Mouse (Mus musculus): ENCODE data around the gene Donson. TPM values are rescaled to one million over a fixed set of nuclear protein-coding genes. Genes with fewer than 3 reads are reported as not detected.

Donson gene
- polyA plus RNA-seq, 1 experiment, result 12.2 TPM

DNA sequence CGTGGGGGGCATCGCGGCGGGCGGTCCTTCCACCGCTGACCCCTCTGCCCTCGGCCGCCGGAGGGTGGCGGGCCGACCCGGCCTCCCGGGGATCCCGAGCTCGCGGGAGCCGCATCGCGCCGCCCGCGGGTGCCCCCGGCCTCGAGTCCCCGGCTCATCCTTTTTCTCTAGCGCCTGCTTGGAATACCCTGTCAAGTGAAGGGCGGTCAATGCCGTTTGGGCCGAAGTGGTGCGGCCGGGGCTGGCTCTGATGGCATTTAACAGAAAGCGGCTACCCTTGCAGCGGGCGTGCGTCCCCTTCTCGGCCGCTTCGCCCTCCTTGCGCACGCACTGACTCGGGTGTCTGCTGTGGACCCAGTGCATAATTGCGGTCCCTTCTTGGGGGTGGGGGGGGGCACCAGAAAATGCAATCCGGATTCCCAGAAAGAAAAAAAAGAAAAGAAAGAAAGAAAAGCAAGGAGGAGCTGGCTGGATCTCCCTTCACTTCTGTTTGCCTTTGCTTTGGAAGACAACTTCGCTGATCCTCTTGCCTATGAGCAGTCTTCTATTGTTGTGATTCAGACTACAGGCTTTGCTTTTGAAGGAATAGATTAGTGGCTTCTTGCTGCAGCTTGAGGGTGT, 41.4 kb upstream of the Donson start:
- peaks cover 45% of the 10 kb centered on the region for H3K79me3 ChIP-seq (ENCODE audit: low read depth)
- peaks cover 89% of the 10 kb centered on the region for H3K79me2 ChIP-seq (ENCODE audit: control insufficient read depth, insufficient read depth)
- no peaks in the 10 kb centered on the region for H3K36me3 ChIP-seq (ENCODE audit: control insufficient read depth, insufficient read depth)
- peak overlapping the region; percentile 62 for H3ac ChIP-seq (ENCODE audit: control insufficient read depth, insufficient read length, low read depth)
- no peaks in the 10 kb centered on the region for H3K27me3 ChIP-seq (ENCODE audit: control insufficient read depth, insufficient read depth, insufficient read length)
- no peak for TF ChIP-seq MYOD1 (IDR thresholded peaks at IDR 0.05; ENCODE audit: control insufficient read depth, insufficient read length, low read depth)
- TF ChIP-seq USF1 (IDR thresholded peaks at IDR 0.05; ENCODE audit: low read depth), result no peak
- TF ChIP-seq MYOG (IDR thresholded peaks at IDR 0.05; ENCODE audit: control insufficient read depth, extremely low read depth, insufficient read length), result no peak
- TF ChIP-seq FOSL1 (IDR thresholded peaks at IDR 0.05; ENCODE audit: insufficient read depth, low read length, poor library complexity, severe bottlenecking), result no peak
- no peak for TF ChIP-seq CTCF (IDR thresholded peaks at IDR 0.05; ENCODE audit: control insufficient read depth, insufficient read depth, insufficient read length)
- TF ChIP-seq MAX (IDR thresholded peaks at IDR 0.05), result no peak
- no peak for TF ChIP-seq CEBPB (IDR thresholded peaks at IDR 0.05; ENCODE audit: low read depth)
- H3K4me3 ChIP-seq (ENCODE audit: insufficient read depth, poor library complexity, severe bottlenecking), result peak overlapping the region; percentile 56

DNA sequence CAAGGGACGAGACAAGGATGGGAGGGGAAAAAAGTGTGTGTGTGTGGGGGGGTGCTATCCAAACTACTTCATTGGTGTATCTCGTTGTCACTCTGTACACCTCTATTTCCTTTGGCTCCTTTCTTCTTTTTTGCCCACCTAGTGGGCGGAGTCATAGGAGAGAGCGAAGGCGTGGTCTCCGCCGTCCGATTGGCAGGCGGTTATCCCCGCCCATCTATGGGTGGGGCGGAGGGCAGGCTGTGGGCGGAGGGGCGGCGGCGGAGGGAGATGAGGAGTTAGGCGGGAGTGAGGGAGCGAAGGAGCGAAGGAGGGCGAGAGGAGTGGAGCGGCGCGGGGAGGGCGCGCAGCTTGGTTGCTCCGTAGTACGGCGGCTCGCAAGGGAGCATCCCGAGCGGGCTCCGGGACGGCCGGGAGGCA, 40.5 kb upstream of the Donson start, which contains the start of gene Itsn1:
Gene Itsn1, plus strand, starts transcription at position 216 of the 417 bp plus-strand sequence.
- Histone ChIP-seq H3K36me3 (ENCODE audit: control insufficient read depth, insufficient read depth) (no peaks in the 10 kb centered on the region), H3K27me3 (ENCODE audit: control insufficient read depth, insufficient read depth, insufficient read length) (no peaks in the 10 kb centered on the region), H3K79me2 (ENCODE audit: control insufficient read depth, insufficient read depth) (peaks cover 89% of the 10 kb centered on the region), H3ac (ENCODE audit: control insufficient read depth, insufficient read length, low read depth) (peak within 1 kb of the TSS; percentile 75), H3K4me3 (ENCODE audit: insufficient read depth, poor library complexity, severe bottlenecking) (peak within 1 kb of the TSS; percentile 56), H3K79me3 (ENCODE audit: low read depth) (peaks cover 40% of the 10 kb centered on the region)
- TF ChIP-seq FOSL1 (IDR thresholded peaks at IDR 0.05; ENCODE audit: insufficient read depth, low read length, poor library complexity, severe bottlenecking), result no peak
- no peak for TF ChIP-seq CEBPB (IDR thresholded peaks at IDR 0.05; ENCODE audit: low read depth)
- no peak for TF ChIP-seq MYOD1 (IDR thresholded peaks at IDR 0.05; ENCODE audit: control insufficient read depth, insufficient read length, low read depth)
- TF ChIP-seq USF1 (IDR thresholded peaks at IDR 0.05; ENCODE audit: low read depth), result no peak
- TF ChIP-seq CTCF (IDR thresholded peaks at IDR 0.05; ENCODE audit: control insufficient read depth, insufficient read depth, insufficient read length), result no peak
- TF ChIP-seq MAX (IDR thresholded peaks at IDR 0.05), result no peak
- no peak for TF ChIP-seq MYOG (IDR thresholded peaks at IDR 0.05; ENCODE audit: control insufficient read depth, extremely low read depth, insufficient read length)

GRCm38 (mm10) chr16:91728123-91729065, 39.8 kb upstream of the Donson start, which contains the start of gene Cryzl1:
Cryzl1 (minus strand) TSS chr16:91728975.
- no peaks in the 10 kb centered on the region for H3K27me3 ChIP-seq (ENCODE audit: control insufficient read depth, insufficient read depth, insufficient read length)
- H3K79me2 ChIP-seq (ENCODE audit: control insufficient read depth, insufficient read depth), result peaks cover 82% of the 10 kb centered on the region
- H3K4me3 ChIP-seq (ENCODE audit: insufficient read depth, poor library complexity, severe bottlenecking), result peak within 1 kb of the TSS; percentile 56
- no peak for TF ChIP-seq CTCF (IDR thresholded peaks at IDR 0.05; ENCODE audit: control insufficient read depth, insufficient read depth, insufficient read length)
- TF ChIP-seq MYOG (IDR thresholded peaks at IDR 0.05; ENCODE audit: control insufficient read depth, extremely low read depth, insufficient read length), result no peak
- TF ChIP-seq MAX (IDR thresholded peaks at IDR 0.05), result no peak
- TF ChIP-seq FOSL1 (IDR thresholded peaks at IDR 0.05; ENCODE audit: insufficient read depth, low read length, poor library complexity, severe bottlenecking), result no peak
- TF ChIP-seq CEBPB (IDR thresholded peaks at IDR 0.05; ENCODE audit: low read depth), result no peak
- no peak for TF ChIP-seq MYOD1 (IDR thresholded peaks at IDR 0.05; ENCODE audit: control insufficient read depth, insufficient read length, low read depth)
- TF ChIP-seq USF1 (IDR thresholded peaks at IDR 0.05; ENCODE audit: low read depth), result no peak
- H3K79me3 ChIP-seq (ENCODE audit: low read depth), result peaks cover 35% of the 10 kb centered on the region
- peak within 1 kb of the TSS; percentile 75 for H3ac ChIP-seq (ENCODE audit: control insufficient read depth, insufficient read length, low read depth)
- H3K36me3 ChIP-seq (ENCODE audit: control insufficient read depth, insufficient read depth), result no peaks in the 10 kb centered on the region

- no peak overlapping the region for H3ac ChIP-seq (ENCODE audit: control insufficient read depth, insufficient read length, low read depth)
- peaks cover 27% of the 10 kb centered on the region for H3K79me3 ChIP-seq (ENCODE audit: low read depth)
- no peaks in the 10 kb centered on the region for H3K36me3 ChIP-seq (ENCODE audit: control insufficient read depth, insufficient read depth)
- H3K4me3 ChIP-seq (ENCODE audit: insufficient read depth, poor library complexity, severe bottlenecking), result peak overlapping the region; percentile 56
- TF ChIP-seq CEBPB (IDR thresholded peaks at IDR 0.05; ENCODE audit: low read depth), result peak; percentile 30
- no peak for TF ChIP-seq MAX (IDR thresholded peaks at IDR 0.05)
- no peak for TF ChIP-seq MYOG (IDR thresholded peaks at IDR 0.05; ENCODE audit: control insufficient read depth, extremely low read depth, insufficient read length)
- no peak for TF ChIP-seq FOSL1 (IDR thresholded peaks at IDR 0.05; ENCODE audit: insufficient read depth, low read length, poor library complexity, severe bottlenecking)
- TF ChIP-seq USF1 (IDR thresholded peaks at IDR 0.05; ENCODE audit: low read depth), result no peak
- peaks cover 73% of the 10 kb centered on the region for H3K79me2 ChIP-seq (ENCODE audit: control insufficient read depth, insufficient read depth)
- H3K27me3 ChIP-seq (ENCODE audit: control insufficient read depth, insufficient read depth, insufficient read length), result no peaks in the 10 kb centered on the region
These were observed 38.9 kb upstream of the Donson start for GRCm38 (mm10) chr16:91727433-91727832.

GRCm38 (mm10) chr16:91724247-91724646, 35.7 kb upstream of the Donson start:
- Histone ChIP-seq H3K79me2 (ENCODE audit: control insufficient read depth, insufficient read depth) (peaks cover 48% of the 10 kb centered on the region), H3K27me3 (ENCODE audit: control insufficient read depth, insufficient read depth, insufficient read length) (no peaks in the 10 kb centered on the region), H3K79me3 (ENCODE audit: low read depth) (peaks cover 9% of the 10 kb centered on the region), H3K36me3 (ENCODE audit: control insufficient read depth, insufficient read depth) (no peaks in the 10 kb centered on the region), H3K4me3 (ENCODE audit: insufficient read depth, poor library complexity, severe bottlenecking) (no peak overlapping the region), H3ac (ENCODE audit: control insufficient read depth, insufficient read length, low read depth) (no peak overlapping the region)
- TF ChIP-seq MYOG (IDR thresholded peaks at IDR 0.05; ENCODE audit: control insufficient read depth, extremely low read depth, insufficient read length) (no peak), CTCF (IDR thresholded peaks at IDR 0.05; ENCODE audit: control insufficient read depth, insufficient read depth, insufficient read length) (peak; percentile 61), FOSL1 (IDR thresholded peaks at IDR 0.05; ENCODE audit: insufficient read depth, low read length, poor library complexity, severe bottlenecking) (no peak), USF1 (IDR thresholded peaks at IDR 0.05; ENCODE audit: low read depth) (no peak), CEBPB (IDR thresholded peaks at IDR 0.05; ENCODE audit: low read depth) (no peak), MAX (IDR thresholded peaks at IDR 0.05) (no peak)

Data from C2C12 (cell line).